Mouse (Mus musculus) kidney, embryonic 14.5 days (tissue): Measurements from ENCODE around the gene Vav1. TPM values are rescaled to one million over a fixed set of nuclear protein-coding genes. Genes with fewer than 3 reads are reported as not detected.

Experiments
- ATAC-seq: fragments of 200-750 bp; cut with Nextera tagmentation; 2 replicates; pipeline ENCODE4 v1.8.0; 2017; ENCODE audit warnings: moderate number of reproducible peaks, mild to moderate bottlenecking, moderate TSS enrichment, moderate library complexity; ENCODE audit not compliant: low FRiP score, low TSS enrichment
- H3K27ac ChIP-seq: fragments of 300-500 bp; sonication (generic); 2 replicates; pipeline ENCODE4 v1.5.1; 2014; ENCODE audit warnings: low read depth, mild to moderate bottlenecking, low read length, moderate library complexity, mixed read lengths
- H3K27me3 ChIP-seq: fragments of 300-500 bp; sonication (generic); 2 replicates; pipeline ENCODE4 v1.6.1; 2014; ENCODE audit warnings: mild to moderate bottlenecking, low read length; ENCODE audit not compliant: control insufficient read depth, insufficient read depth
- H3K36me3 ChIP-seq: fragments of 300-500 bp; sonication (generic); 2 replicates; pipeline ENCODE4 v1.6.1; 2014; ENCODE audit warnings: low read length, mixed read lengths; ENCODE audit not compliant: control insufficient read depth, insufficient read depth
- H3K4me1 ChIP-seq: fragments of 300-500 bp; sonication (generic); 2 replicates; pipeline ENCODE4 v1.6.1; 2014; ENCODE audit warnings: low read length, mixed read lengths; ENCODE audit not compliant: control insufficient read depth, insufficient read depth
- H3K4me2 ChIP-seq: fragments of 300-500 bp; sonication (generic); replicated peaks from 2 replicates; pipeline ENCODE4 v1.6.1; 2014; ENCODE audit warnings: low read depth, mild to moderate bottlenecking, low read length
- H3K4me3 ChIP-seq: fragments of 300-500 bp; sonication (generic); 2 replicates; pipeline ENCODE4 v1.5.1; 2014; ENCODE audit warnings: mild to moderate bottlenecking, low read length
- H3K9ac ChIP-seq: fragments of 300-500 bp; sonication (generic); 2 replicates; pipeline ENCODE4 v1.6.1; 2014; ENCODE audit warnings: low read depth, mild to moderate bottlenecking, low read length, moderate library complexity
- H3K9me3 ChIP-seq: fragments of 300-500 bp; sonication (generic); 2 replicates; pipeline ENCODE4 v1.6.1; 2016; ENCODE audit warnings: low read length; ENCODE audit not compliant: control insufficient read depth
- WGBS: fragments of 180-500 bp; shearing (Covaris S2); extraction: QIAGEN DNeasy Blood & Tissue Kit; methylation state at CpG from one replicate; pipeline ENCODE4 v1.1.7; 2014; 5-methylcytosine and 5-hydroxymethylcytosine counted together
- polyA plus RNA-seq: library from polyadenylated mRNA; unstranded; fragments of >200 nt; fragmentation: Nextera tagmentation; extraction: Ambion mirVana; gene quantifications from 2 replicates; pipeline ENCODE4 v1.2.1, GENCODE M21; 2014

Vav1 gene
- polyA plus RNA-seq, 1 experiment from 2014 or later: 1.7 TPM

DNA sequence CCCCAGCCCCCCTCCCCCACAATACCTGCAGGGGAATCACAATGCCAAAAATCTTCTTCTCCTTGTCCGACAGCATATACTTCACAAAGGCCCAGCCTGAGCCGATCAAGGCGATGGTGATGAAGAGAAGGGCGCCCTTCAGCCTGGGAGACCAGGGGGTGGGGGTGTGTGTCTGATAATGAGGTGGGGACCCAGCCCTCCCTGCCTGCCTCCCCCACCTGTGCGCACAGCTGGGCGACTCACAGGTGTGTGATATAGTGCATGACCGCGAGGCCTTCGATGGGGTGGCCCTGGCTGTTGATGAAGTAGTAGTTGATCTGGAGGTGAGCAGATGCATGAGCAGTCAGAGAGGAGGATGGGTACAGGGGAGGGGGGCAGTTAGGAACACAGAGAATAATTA, 41.7 kb upstream of the Vav1 start:
- 91% methylated on average over 9 of the region's 9 CpGs for WGBS
- Histone ChIP-seq H3K27me3 (no peaks in the 10 kb centered on the region), H3K36me3 (peaks cover 38% of the 10 kb centered on the region; the same call in 1 of the 2 replicates), H3K27ac (no peak overlapping the region), H3K4me1 (no peaks in the 10 kb centered on the region), H3K4me3 (no peak overlapping the region), H3K4me2 (no peak overlapping the region), H3K9ac (no peak overlapping the region), H3K9me3 (no peaks in the 10 kb centered on the region)
- no peak for ATAC-seq

DNA sequence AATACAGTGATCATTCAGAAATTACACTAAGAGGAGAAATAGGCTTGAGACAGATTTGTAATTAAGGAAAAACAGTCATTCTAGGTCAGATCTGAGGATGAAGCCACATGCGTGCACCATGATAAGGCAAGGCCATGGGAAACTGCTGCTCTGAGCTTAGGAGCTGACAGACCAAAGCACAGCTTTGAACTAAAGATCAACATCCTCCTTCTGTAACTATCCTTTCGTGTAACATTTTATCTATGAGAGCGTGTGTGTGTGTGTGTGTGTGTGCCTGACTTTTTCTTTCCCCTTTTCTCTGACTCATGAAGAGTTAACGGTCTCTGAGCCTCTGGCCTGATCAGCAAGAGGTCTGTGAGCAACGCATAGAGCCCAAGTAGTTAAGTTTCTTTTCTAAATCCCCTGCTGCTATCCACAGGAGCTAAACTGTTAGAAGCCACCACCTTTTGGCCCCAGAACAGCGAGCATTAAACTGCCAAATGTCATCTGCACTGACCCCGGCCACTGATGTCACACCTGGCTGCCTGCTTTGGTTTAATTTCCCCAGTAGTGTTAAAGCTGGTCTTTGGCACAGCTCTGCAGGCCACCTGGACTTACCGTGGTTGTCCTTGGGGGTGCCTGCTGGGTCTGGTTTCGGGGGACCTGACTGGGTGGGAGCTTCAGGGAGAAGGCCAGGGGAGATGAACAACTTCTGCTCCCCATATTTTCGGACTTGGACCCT, 35.1 kb upstream of the Vav1 start:
- H3K4me3 ChIP-seq: no peak overlapping the region
- no peak for ATAC-seq
- no peaks in the 10 kb centered on the region for H3K27me3 ChIP-seq
- peaks cover 24% of the 10 kb centered on the region; the same call in 1 of the 2 replicates for H3K36me3 ChIP-seq
- WGBS: 61% methylated on average over 10 of the region's 10 CpGs
- peaks cover 12% of the 10 kb centered on the region; the same call in 1 of the 2 replicates for H3K4me1 ChIP-seq
- H3K4me2 ChIP-seq: no peak overlapping the region
- no peak overlapping the region for H3K9ac ChIP-seq
- no peaks in the 10 kb centered on the region for H3K9me3 ChIP-seq
- no peak overlapping the region for H3K27ac ChIP-seq

DNA sequence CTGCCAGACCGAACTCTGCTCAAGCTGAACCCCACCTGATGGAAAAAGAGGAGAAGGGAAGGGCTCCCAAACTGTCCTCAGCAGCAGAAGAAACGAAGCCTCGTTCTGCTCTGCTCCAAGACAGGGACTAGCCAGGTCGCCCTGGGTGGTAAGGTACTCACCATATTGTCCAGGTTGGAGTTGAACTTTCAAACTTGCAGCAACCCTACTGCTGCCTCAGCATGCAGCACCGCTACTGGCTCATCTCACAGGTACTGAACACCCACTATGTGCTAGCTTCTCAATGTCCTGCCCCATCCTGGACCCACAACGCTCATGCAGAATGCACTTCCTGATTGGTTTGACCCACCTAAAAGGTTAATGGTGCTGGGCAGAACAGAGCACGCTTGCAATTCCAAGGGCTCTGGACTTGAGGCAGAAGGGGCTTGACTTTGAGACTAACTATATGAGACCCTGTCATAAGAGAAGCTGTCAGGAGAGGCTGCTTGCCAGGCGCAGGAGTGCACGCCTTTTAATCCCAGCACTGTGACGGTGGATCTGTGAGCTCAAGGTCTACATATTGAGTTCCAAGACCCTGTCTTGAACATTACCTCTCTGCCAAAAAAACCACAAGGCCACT, 33.5 kb upstream of the Vav1 start:
- Histone ChIP-seq H3K9me3 (no peaks in the 10 kb centered on the region), H3K9ac (no peak overlapping the region), H3K4me2 (no peak overlapping the region), H3K27me3 (no peaks in the 10 kb centered on the region), H3K27ac (no peak overlapping the region), H3K4me1 (peaks cover 14% of the 10 kb centered on the region; the same call in 1 of the 2 replicates), H3K36me3 (peaks cover 24% of the 10 kb centered on the region; the same call in 1 of the 2 replicates), H3K4me3 (no peak overlapping the region)
- ATAC-seq: no peak
- WGBS: 91% methylated on average over 10 of the region's 10 CpGs

DNA sequence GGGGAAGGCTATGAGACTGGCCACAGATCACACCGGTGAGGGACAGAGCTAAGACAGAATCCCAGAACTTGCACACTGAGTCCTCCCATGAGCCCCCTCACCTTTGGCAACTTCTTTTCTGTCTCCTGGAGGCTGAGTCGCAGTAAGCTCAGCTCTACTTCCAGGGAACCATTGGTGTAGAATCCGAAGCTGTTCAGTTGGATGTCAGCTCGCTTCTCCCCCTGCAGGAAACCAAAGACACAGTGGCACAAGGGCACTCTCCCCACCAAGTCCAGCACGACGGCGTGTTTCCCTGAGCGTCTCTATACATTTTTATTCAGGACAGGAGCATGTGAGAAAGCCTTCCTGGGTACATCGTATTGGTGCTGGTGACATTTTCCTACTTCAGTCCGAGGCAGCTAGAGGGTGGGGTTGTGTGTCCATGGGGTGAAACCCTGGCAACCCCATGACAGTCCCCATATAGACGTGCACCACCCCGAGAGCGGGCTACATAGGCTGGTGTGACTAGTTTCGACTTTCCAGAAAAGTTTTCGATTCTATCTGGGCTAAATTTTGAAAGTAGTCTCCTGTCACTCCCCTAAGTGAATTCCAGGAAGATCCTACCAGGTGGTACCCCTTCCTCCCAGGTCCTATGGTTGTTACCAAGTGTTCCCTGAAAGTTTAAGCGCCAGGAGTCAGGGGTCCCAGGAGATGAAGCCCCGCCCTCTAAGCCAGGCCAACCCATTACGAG, 32.1 kb upstream of the Vav1 start:
- Histone ChIP-seq H3K9me3 (no peaks in the 10 kb centered on the region), H3K27ac (peak overlapping the region; percentile 85; the same call in 1 of the 2 replicates), H3K4me1 (peaks cover 21% of the 10 kb centered on the region; the same call in 1 of the 2 replicates), H3K27me3 (no peaks in the 10 kb centered on the region), H3K9ac (peak overlapping the region; percentile 78; the same call in 1 of the 2 replicates), H3K4me2 (peak overlapping the region; percentile 69), H3K4me3 (peak overlapping the region; percentile 72), H3K36me3 (peaks cover 20% of the 10 kb centered on the region; the same call in 1 of the 2 replicates)
- 0 out of 2 replicates have a peak, but pooled peaks have one; percentile 0 for ATAC-seq
- WGBS: 5% methylated on average over 18 of the region's 18 CpGs

DNA sequence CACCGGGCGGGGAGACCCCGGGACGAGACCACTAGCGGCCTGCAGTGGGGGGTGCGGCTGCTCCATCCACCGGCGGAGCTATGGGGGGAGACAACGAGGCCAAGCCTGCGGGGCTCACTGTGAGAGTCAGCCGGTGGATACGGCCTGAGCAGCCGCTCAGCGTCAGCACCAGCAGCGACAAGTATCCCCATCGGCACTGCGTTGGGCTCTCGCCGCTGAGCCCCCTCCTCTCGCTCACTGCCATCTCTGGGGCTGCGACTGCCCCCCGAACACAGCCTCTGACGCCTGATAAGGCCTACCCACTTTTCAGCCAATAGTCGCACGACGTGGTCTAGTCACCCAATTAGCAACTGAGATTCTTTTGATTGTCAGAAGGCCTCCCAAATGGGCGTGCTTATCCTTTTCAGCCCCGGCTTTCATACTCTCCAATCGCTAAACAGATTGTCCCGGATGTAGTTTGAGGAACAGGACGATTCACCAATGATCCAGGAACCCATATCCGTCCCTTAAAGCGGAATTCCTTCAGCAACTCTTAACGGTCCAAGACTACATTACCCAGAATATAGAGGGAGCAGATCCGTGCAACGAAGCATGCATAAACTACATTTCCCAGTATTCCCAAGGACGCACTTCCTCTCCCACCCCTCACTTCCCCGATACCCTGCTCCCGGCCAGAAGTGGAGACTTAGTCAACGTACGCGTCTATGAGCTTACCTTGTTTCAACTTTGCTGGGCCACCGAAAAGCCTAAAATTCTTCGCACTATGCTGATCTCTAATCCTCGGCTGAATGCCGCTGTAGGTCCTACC, 31.3 kb upstream of the Vav1 start:
- ATAC-seq: peak; percentile 91
- Histone ChIP-seq H3K9ac (peak overlapping the region; percentile 78), H3K27ac (peak overlapping the region; percentile 86; the same call in 1 of the 2 replicates), H3K4me3 (peak overlapping the region; percentile 73), H3K27me3 (no peaks in the 10 kb centered on the region), H3K36me3 (peaks cover 13% of the 10 kb centered on the region; the same call in 1 of the 2 replicates), H3K9me3 (no peaks in the 10 kb centered on the region), H3K4me1 (peaks cover 21% of the 10 kb centered on the region; the same call in 1 of the 2 replicates), H3K4me2 (peak overlapping the region; percentile 89)
- 0% methylated on average over 46 of the region's 46 CpGs for WGBS

DNA sequence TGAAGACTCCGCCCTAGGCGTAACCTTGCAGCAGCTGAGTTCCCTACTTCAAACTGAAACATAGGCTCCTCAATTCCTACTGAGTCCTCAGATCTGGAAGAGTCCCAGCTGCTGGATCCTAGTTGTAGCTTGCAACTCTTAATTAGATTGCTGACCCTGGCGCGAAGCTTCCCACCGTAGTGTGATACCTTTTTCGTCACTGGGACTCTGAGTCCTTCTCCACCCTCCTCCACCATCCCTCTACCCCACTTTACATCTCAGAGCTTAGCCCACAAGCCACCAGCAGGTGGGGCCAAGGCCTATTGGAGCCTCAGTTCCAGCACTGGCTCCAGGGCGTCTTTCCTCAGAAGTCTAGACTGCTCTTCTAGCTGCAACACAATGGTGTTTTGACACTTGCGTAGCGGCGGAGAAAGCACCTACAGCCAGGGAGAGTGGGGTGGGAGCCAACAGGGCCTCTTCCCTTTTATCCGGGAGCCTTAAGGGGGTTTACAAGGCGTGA, 30.6 kb upstream of the Vav1 start, which contains the start of gene Gpr108:
Gpr108 (minus strand) TSS at position 246 of the 499 bp plus-strand sequence.
- Histone ChIP-seq H3K9me3 (no peaks in the 10 kb centered on the region), H3K4me1 (peaks cover 21% of the 10 kb centered on the region; the same call in 1 of the 2 replicates), H3K27ac (peak within 1 kb of the TSS; percentile 86), H3K4me3 (peak within 1 kb of the TSS; percentile 73), H3K9ac (peak within 1 kb of the TSS; percentile 78), H3K4me2 (peak within 1 kb of the TSS; percentile 89), H3K27me3 (no peaks in the 10 kb centered on the region), H3K36me3 (peaks cover 11% of the 10 kb centered on the region; the same call in 1 of the 2 replicates)
- peak; percentile 63 for ATAC-seq
- WGBS: under 1% methylated on average over 12 of the region's 12 CpGs

DNA sequence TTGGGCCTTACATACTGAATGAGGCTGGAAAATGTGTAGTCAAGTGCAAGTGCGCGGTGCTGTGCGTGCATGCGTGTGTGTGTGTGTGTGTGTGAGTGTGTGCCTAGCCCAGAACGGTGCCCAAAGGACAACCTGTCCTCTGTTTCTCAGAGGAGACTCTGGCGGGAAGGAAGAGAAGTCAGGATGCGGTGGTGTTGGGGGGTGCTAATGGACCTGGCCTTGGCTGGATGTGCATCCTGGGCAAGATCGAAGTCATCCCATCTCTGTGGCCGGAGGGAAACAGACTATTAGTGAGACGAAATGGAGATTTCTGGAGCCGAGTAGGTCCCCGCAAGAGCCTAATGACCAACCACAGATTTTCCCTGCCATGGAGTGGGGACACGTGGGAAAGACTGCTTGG, 30.1 kb upstream of the Vav1 start:
- Histone ChIP-seq H3K9me3 (no peaks in the 10 kb centered on the region), H3K4me1 (peaks cover 21% of the 10 kb centered on the region; the same call in 1 of the 2 replicates), H3K27me3 (no peaks in the 10 kb centered on the region), H3K27ac (peak overlapping the region; percentile 86), H3K4me2 (peak overlapping the region; percentile 89), H3K4me3 (peak overlapping the region; percentile 73), H3K9ac (peak overlapping the region; percentile 50; the same call in 1 of the 2 replicates), H3K36me3 (peaks cover 16% of the 10 kb centered on the region)
- no peak for ATAC-seq
- WGBS: 7% methylated on average over 13 of the region's 13 CpGs
